Mouse (Mus musculus) stomach, embryonic 16.5 days (tissue): ENCODE results near the gene Atpif1. TPM values are rescaled to one million over a fixed set of nuclear protein-coding genes. Genes with fewer than 3 reads are reported as not detected.

ENCODE experiments used
- ATAC-seq: fragments of 200-750 bp; cut with Nextera tagmentation; 2 replicates; pipeline ENCODE4 v1.8.0; 2017; ENCODE audit warnings: moderate number of reproducible peaks, moderate TSS enrichment; ENCODE audit not compliant: insufficient read depth, low FRiP score
- H3K27ac ChIP-seq: fragments of 300-500 bp; sonication (generic); 2 replicates; pipeline ENCODE4 v1.5.1; 2014; ENCODE audit warnings: low read length
- H3K27me3 ChIP-seq: fragments of 300-500 bp; sonication (generic); 2 replicates; pipeline ENCODE4 v1.6.1; 2014; ENCODE audit warnings: low read length, control low read depth, mixed read lengths; ENCODE audit not compliant: control insufficient read depth, insufficient read depth
- H3K36me3 ChIP-seq: fragments of 300-500 bp; sonication (generic); 2 replicates; pipeline ENCODE4 v1.6.1; 2014; ENCODE audit warnings: low read length; ENCODE audit not compliant: control insufficient read depth, insufficient read depth
- H3K4me1 ChIP-seq: fragments of 300-500 bp; sonication (generic); 2 replicates; pipeline ENCODE4 v1.6.1; 2014; ENCODE audit warnings: low read length, control low read depth, mixed read lengths; ENCODE audit not compliant: control insufficient read depth, insufficient read depth
- H3K4me2 ChIP-seq: fragments of 300-500 bp; sonication (generic); 2 replicates; pipeline ENCODE4 v1.6.1; 2014; ENCODE audit warnings: low read depth, low read length, mixed read lengths
- H3K4me3 ChIP-seq: fragments of 300-500 bp; sonication (generic); replicated peaks from 2 replicates; pipeline ENCODE4 v1.5.1; 2014; ENCODE audit warnings: mild to moderate bottlenecking, low read length
- H3K9ac ChIP-seq: fragments of 300-500 bp; sonication (generic); 2 replicates; pipeline ENCODE4 v1.6.1; 2014; ENCODE audit warnings: low read length
- H3K9me3 ChIP-seq: fragments of 300-500 bp; sonication (generic); replicated peaks from 2 replicates; pipeline ENCODE4 v1.6.1; 2016; ENCODE audit warnings: low read length, control low read depth; ENCODE audit not compliant: control insufficient read depth
- WGBS: fragments of 180-500 bp; shearing (Covaris S2); extraction: QIAGEN DNeasy Blood & Tissue Kit; methylation state at CpG from one replicate; pipeline ENCODE4 v1.1.7; 2014; 5-methylcytosine and 5-hydroxymethylcytosine counted together
- polyA plus RNA-seq: library from polyadenylated mRNA; unstranded; fragments of >200 nt; fragmentation: Nextera tagmentation; extraction: Ambion mirVana; gene quantifications from 2 replicates; pipeline ENCODE4 v1.2.1, GENCODE M21; 2015

Gene Atpif1
- polyA plus RNA-seq, 1 experiment from 2014 or later = 1,078 TPM

- Histone ChIP-seq H3K4me3 (no peak overlapping the region), H3K27me3 (no peaks in the 10 kb centered on the region), H3K4me1 (0 out of 2 replicates have a peak, but pooled peaks cover 9% of the 10 kb centered on the region), H3K27ac (no peak overlapping the region), H3K9ac (no peak overlapping the region), H3K4me2 (no peak overlapping the region), H3K9me3 (no peaks in the 10 kb centered on the region), H3K36me3 (no peaks in the 10 kb centered on the region)
- no peak for ATAC-seq
- 60% methylated on average over 10 of the region's 10 CpGs for WGBS
Measured at GRCm38 (mm10) chr4:132505800-132506199, 27.7 kb downstream of the Atpif1 start.

DNA sequence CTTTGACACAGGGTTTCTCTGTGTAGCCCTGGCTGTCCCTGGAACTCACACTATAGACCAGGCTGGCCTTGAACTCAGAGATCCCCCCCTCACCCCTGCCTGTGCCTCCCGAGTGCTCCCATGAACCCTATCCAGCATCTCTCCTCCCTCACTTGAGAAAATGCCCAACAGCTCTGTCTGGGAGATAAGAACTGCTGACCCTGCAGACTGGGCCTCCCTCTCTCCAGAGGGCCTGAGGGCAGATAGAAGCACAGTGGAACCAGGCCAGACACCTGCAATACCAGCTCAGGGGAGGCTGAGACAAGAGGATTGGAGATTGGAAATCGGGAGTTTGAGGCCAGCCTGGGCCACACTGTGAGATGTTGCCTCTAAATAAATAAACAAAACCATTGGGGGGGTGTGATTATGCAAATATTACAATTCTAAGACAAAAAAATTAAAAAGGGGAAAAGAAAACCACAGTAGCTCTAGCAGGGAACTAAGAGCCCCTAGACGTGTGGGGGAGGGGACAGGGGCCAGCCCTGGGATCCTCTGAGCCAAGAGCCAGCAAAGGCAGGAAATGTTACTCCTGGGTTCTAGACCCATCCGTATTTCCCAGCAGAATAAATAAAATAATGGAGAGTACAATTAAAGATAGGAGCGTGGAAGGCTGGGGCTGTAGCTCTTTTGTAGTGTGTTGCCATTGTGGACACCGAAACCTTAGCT, 28.3 kb downstream of the Atpif1 start:
- Histone ChIP-seq H3K27ac (no peak overlapping the region), H3K4me1 (0 out of 2 replicates have a peak, but pooled peaks cover 7% of the 10 kb centered on the region), H3K27me3 (no peaks in the 10 kb centered on the region), H3K9me3 (no peaks in the 10 kb centered on the region), H3K9ac (no peak overlapping the region), H3K4me2 (no peak overlapping the region), H3K36me3 (no peaks in the 10 kb centered on the region), H3K4me3 (no peak overlapping the region)
- 68% methylated on average over 6 of the region's 6 CpGs for WGBS
- no peak for ATAC-seq

DNA sequence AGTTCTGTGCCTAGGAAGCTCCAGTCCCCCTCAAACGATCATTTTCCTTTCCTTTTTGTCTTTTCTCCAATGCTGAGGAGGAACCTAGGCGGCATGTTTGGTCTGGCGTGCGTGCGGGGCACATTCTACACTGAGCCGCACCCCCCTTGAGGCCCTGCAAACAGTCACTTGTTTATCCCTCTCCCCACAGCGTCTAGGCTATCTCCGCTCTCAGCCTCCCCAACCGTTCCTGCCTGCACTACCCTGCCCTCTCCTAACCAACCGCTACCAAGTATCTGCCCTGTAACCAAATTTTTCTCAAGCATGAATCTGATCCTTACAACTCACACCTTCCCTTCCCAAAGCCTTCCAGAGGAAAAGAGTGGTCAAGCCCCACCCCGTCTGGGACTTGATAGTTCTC, 30.1 kb downstream of the Atpif1 start:
- no peak overlapping the region for H3K9ac ChIP-seq
- H3K9me3 ChIP-seq = no peaks in the 10 kb centered on the region
- 66% methylated on average over 11 of the region's 11 CpGs for WGBS
- no peak overlapping the region for H3K27ac ChIP-seq
- H3K4me3 ChIP-seq = no peak overlapping the region
- ATAC-seq = no peak
- H3K4me1 ChIP-seq = 0 out of 2 replicates have a peak, but pooled peaks cover 2% of the 10 kb centered on the region
- peaks cover 4% of the 10 kb centered on the region for H3K36me3 ChIP-seq
- H3K4me2 ChIP-seq = no peak overlapping the region
- no peaks in the 10 kb centered on the region for H3K27me3 ChIP-seq

GRCm38 (mm10) chr4:132501639-132502038, 31.8 kb downstream of the Atpif1 start:
- Histone ChIP-seq H3K4me2 (no peak overlapping the region), H3K27me3 (no peaks in the 10 kb centered on the region), H3K4me3 (no peak overlapping the region), H3K36me3 (peaks cover 11% of the 10 kb centered on the region), H3K9me3 (no peaks in the 10 kb centered on the region), H3K27ac (no peak overlapping the region), H3K9ac (no peak overlapping the region), H3K4me1 (no peaks in the 10 kb centered on the region)
- 96% methylated on average over 6 of the region's 6 CpGs for WGBS
- ATAC-seq = no peak

DNA sequence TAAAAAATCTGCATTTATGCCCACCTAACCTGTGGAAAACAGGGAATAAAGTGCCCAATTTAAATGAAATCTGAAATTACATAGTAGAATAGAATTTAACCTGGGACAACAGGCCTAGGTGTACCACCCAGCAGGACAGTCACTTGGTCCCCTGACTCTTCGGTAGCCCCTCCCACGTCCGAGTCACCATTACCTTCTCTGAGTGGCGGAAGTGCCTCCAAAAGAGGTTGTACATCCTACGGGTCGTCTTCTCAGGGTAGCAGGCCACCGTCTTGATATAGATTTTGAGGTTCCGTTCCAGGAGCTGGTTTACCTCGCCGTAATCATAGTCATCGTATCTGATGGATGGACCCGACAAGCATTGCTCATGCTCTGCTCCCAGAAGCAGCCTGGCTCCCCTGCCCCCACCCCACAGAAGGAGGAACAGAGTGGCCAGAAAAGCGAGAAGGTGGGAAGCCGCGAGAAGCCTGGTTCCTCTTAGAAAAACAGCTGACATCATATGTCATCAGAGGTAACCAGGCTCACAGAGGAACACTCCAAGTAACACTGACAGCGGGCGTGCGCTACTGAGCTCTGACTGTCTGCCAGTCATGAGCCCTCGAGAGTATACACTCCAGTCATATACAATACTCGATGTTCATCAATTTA, 39.1 kb downstream of the Atpif1 start:
- Histone ChIP-seq H3K4me3 (no peak overlapping the region), H3K9me3 (no peaks in the 10 kb centered on the region), H3K4me1 (no peaks in the 10 kb centered on the region), H3K27ac (no peak overlapping the region), H3K9ac (no peak overlapping the region), H3K27me3 (no peaks in the 10 kb centered on the region), H3K36me3 (peaks cover 13% of the 10 kb centered on the region), H3K4me2 (no peak overlapping the region)
- no peak for ATAC-seq
- 85% methylated on average over 20 of the region's 20 CpGs for WGBS

- Histone ChIP-seq H3K27me3 (no peaks in the 10 kb centered on the region), H3K9ac (no peak overlapping the region), H3K4me3 (no peak overlapping the region), H3K4me2 (no peak overlapping the region), H3K4me1 (no peaks in the 10 kb centered on the region), H3K27ac (no peak overlapping the region), H3K36me3 (peaks cover 4% of the 10 kb centered on the region; the same call in 1 of the 2 replicates), H3K9me3 (no peaks in the 10 kb centered on the region)
- peak; percentile 48; the same call in 1 of the 2 replicates for ATAC-seq
- 62% methylated on average over 10 of the region's 10 CpGs for WGBS
Measured at GRCm38 (mm10) chr4:132492178-132493060, 41.0 kb downstream of the Atpif1 start.

- WGBS = 78% methylated on average over 6 of the region's 6 CpGs
- H3K36me3 ChIP-seq = peaks cover 3% of the 10 kb centered on the region; the same call in 1 of the 2 replicates
- H3K9me3 ChIP-seq = no peaks in the 10 kb centered on the region
- ATAC-seq = no peak
- H3K4me3 ChIP-seq = no peak overlapping the region
- no peak overlapping the region for H3K27ac ChIP-seq
- no peak overlapping the region for H3K4me2 ChIP-seq
- no peaks in the 10 kb centered on the region for H3K27me3 ChIP-seq
- no peaks in the 10 kb centered on the region for H3K4me1 ChIP-seq
- no peak overlapping the region for H3K9ac ChIP-seq
Measured at GRCm38 (mm10) chr4:132491748-132492147, 41.7 kb downstream of the Atpif1 start.

DNA sequence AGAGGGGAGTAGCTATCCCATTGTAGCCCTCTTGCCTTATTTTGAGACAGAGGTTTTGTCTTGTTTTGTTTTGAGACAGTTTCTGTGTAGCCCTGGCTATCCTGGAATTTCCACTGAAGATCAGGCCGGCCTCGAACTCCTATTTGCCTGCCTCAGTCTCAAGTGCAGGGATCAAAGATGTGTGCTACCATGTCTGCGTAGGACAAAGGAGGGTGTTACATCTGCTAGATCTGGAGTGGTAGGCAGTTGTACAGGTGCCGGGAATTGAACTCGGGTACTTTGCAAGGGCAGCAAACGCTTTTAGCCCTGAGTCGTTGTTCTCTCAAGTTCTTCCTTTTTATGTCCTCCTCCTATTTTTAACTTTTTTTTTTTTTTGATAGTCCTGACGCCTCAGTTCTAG, 42.4 kb downstream of the Atpif1 start:
- no peak for ATAC-seq
- WGBS = 88% methylated on average over 8 of the region's 8 CpGs
- H3K4me2 ChIP-seq = no peak overlapping the region

More for the DNA sequence above, 42.4 kb downstream of the Atpif1 start:
- H3K4me3 ChIP-seq = no peak overlapping the region
- H3K27ac ChIP-seq = no peak overlapping the region
- H3K9me3 ChIP-seq = no peaks in the 10 kb centered on the region
- H3K9ac ChIP-seq = no peak overlapping the region
- no peaks in the 10 kb centered on the region for H3K36me3 ChIP-seq
- H3K4me1 ChIP-seq = no peaks in the 10 kb centered on the region
- no peaks in the 10 kb centered on the region for H3K27me3 ChIP-seq
